In the genomic region with DNA sequence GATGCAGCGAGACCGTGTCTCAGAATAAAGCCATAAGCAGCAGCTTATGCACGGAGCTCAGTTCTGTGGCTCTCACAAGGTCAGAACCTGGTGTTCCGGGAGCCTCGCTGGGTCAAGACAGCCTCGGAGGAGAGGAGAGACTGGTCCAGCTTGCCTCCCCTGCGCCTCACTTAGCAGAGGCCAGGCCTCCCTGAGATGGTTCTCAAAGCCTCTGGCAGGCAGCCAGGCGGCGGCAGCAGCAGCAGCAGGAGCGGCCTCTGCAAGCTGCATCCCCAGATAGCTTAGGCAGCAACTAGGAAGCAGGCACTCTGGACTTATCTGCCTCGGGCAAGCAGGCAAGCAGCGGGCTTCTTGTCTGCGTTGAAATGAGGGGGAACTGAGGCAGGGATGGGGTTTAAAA, we compare ENCODE assay signal across 8 mouse cellular contexts. TPM values are rescaled to one million over a fixed set of nuclear protein-coding genes. Genes with fewer than 3 reads are reported as not detected.
DNase-seq lines count a peak whose midpoint lies in the region; ATAC-seq lines count a peak whose summit lies in the region.

No protein-coding gene starts in this region.

- H3K27ac ChIP-seq in kidney, embryonic 14.5 days (ENCODE audit: low read depth, low read length), result peak overlapping the region; percentile 100
- H3K27ac ChIP-seq in liver, embryonic 13.5 days, result peak overlapping the region; percentile 100
- peak overlapping the region; percentile 100 for H3K27ac ChIP-seq in neural tube, embryonic 13.5 days (replicated peaks)

- ATAC-seq in kidney, embryonic 14.5 days (ENCODE audit: low FRiP score, low TSS enrichment), result peak; percentile 18; the same call in 1 of the 2 replicates
- peak; percentile 79 for ATAC-seq in liver, embryonic 13.5 days (ENCODE audit: low read depth)
- peak; percentile 36; the same call in 1 of the 2 replicates for ATAC-seq in neural tube, embryonic 13.5 days (ENCODE audit: low read depth)

- H3K36me3 ChIP-seq in kidney, embryonic 14.5 days (ENCODE audit: control insufficient read depth, insufficient read depth, low read length), result no peaks in the 10 kb centered on the region
- no peaks in the 10 kb centered on the region for H3K36me3 ChIP-seq in liver, embryonic 13.5 days
- no peaks in the 10 kb centered on the region for H3K36me3 ChIP-seq in neural tube, embryonic 13.5 days

- WGBS in kidney, embryonic 14.5 days, result 12% methylated on average over 13 of the region's 13 CpGs
- 10% methylated on average over 13 of the region's 13 CpGs for WGBS in liver, embryonic 13.5 days (ENCODE audit: insufficient replicate concordance)
- WGBS in neural tube, embryonic 13.5 days, result 12% methylated on average over 13 of the region's 13 CpGs

- peak; percentile 86 for DNase-seq in urinary bladder, postnatal 14 days (ENCODE audit: low spot score)
- DNase-seq in urinary bladder, adult 2 months (ENCODE audit: low spot score), result no peak
- peak; percentile 75 for DNase-seq in embryo, embryonic 11.5 days (ENCODE audit: low read depth, low spot score)
- peak; percentile 71 to 78 for DNase-seq in heart, adult 9 months (ENCODE audit: low spot score in 2 of 2)
- peak; percentile 84 for DNase-seq in liver, embryonic 13.5 days
- DNase-seq in testis, postnatal 14 days (ENCODE audit: low spot score), result peak; percentile 83

- peak overlapping the region; percentile 44; the same call in 1 of the 2 replicates for H3K9ac ChIP-seq in kidney, embryonic 14.5 days (ENCODE audit: low read depth, low read length)
- H3K9ac ChIP-seq in liver, embryonic 13.5 days, result peak overlapping the region; percentile 92
- peak overlapping the region; percentile 77 for H3K9ac ChIP-seq in neural tube, embryonic 13.5 days

- no peaks in the 10 kb centered on the region for H3K27me3 ChIP-seq in kidney, embryonic 14.5 days (ENCODE audit: control insufficient read depth, insufficient read depth, low read length)
- no peaks in the 10 kb centered on the region for H3K27me3 ChIP-seq in liver, embryonic 13.5 days
- no peaks in the 10 kb centered on the region for H3K27me3 ChIP-seq in neural tube, embryonic 13.5 days

- peaks cover 52% of the 10 kb centered on the region for H3K4me1 ChIP-seq in kidney, embryonic 14.5 days (ENCODE audit: control insufficient read depth, insufficient read depth, low read length)
- H3K4me1 ChIP-seq in liver, embryonic 13.5 days (replicated peaks), result peaks cover 86% of the 10 kb centered on the region
- peaks cover 66% of the 10 kb centered on the region for H3K4me1 ChIP-seq in neural tube, embryonic 13.5 days (replicated peaks)

- no peaks in the 10 kb centered on the region for H3K9me3 ChIP-seq in kidney, embryonic 14.5 days (ENCODE audit: control insufficient read depth, low read length)
- H3K9me3 ChIP-seq in liver, embryonic 13.5 days (replicated peaks), result no peaks in the 10 kb centered on the region
- no peaks in the 10 kb centered on the region for H3K9me3 ChIP-seq in neural tube, embryonic 13.5 days

- no peak overlapping the region for H3K4me2 ChIP-seq in kidney, embryonic 14.5 days (replicated peaks; ENCODE audit: low read depth, low read length)
- peak overlapping the region; percentile 95 for H3K4me2 ChIP-seq in liver, embryonic 13.5 days
- H3K4me2 ChIP-seq in neural tube, embryonic 13.5 days, result peak overlapping the region; percentile 22; the same call in 1 of the 2 replicates

- H3K4me3 ChIP-seq in kidney, embryonic 14.5 days (ENCODE audit: low read length), result no peak overlapping the region
- H3K4me3 ChIP-seq in liver, embryonic 13.5 days (replicated peaks), result peak overlapping the region; percentile 39
- no peak overlapping the region for H3K4me3 ChIP-seq in neural tube, embryonic 13.5 days

RNA-seq across cellular contexts. Expression of a gene that starts 10.4 kb away (rescaled TPM):
- polyA plus RNA-seq in urinary bladder, adult 2 months (2012; rRNA removed), result 35.3 and 46.7 TPM in 2 replicates
- polyA plus RNA-seq in kidney, embryonic 14.5 days (2014; fragmentation: Nextera tagmentation; extraction: Ambion mirVana), result 44.3 and 61.1 TPM in 2 replicates
- polyA plus RNA-seq in liver, embryonic 13.5 days (2015; fragmentation: Nextera tagmentation; extraction: Ambion mirVana), result 26.5 and 28.3 TPM in 2 replicates
- polyA plus RNA-seq in neural tube, embryonic 13.5 days (2015; fragmentation: Nextera tagmentation; extraction: Ambion mirVana), result 69.0 and 73.2 TPM in 2 replicates

Comparison
In these comparisons a context has a peak if more than half of its experiments do, and no peak if none do; other contexts are left out.
1. ATAC-seq: peak in every context shown above with its lines; median percentile 79 in liver, embryonic 13.5 days; 36 in neural tube, embryonic 13.5 days; 18 in kidney, embryonic 14.5 days.